Mouse (Mus musculus) cerebellum, postnatal 10 days (tissue): ENCODE measurements around the gene Ssu72.
"Not testable (repeated sequence)": the region's sequence is repeated elsewhere in the genome, so short reads cannot be mapped to it uniquely, and the experiment has no call there.

Experiments
- DNase-seq, 2 experiments: peaks; one replicate each; pipeline ENCODE4 v3.0.0; 2021; ENCODE audit warnings: mixed read lengths in 2 of 2

Gene Ssu72

GRCm38 (mm10) chr4:155703425-155703929 is 1.1 kb upstream of the Ssu72 start:
- DNase-seq: no peak

- no peak for DNase-seq
These were observed 961 bp downstream of the Ssu72 start for GRCm38 (mm10) chr4:155705592-155705929.

- no peak for DNase-seq
These were observed 4.0 kb downstream of the Ssu72 start for GRCm38 (mm10) chr4:155708582-155708981.

- no peak for DNase-seq
These were observed 4.4 kb downstream of the Ssu72 start for GRCm38 (mm10) chr4:155708988-155709387.

GRCm38 (mm10) chr4:155710521-155711252 is 6.1 kb downstream of the Ssu72 start:
- peak; percentile 72 to 80 for DNase-seq

- peak; percentile 60 to 69 for DNase-seq
These were observed 17.1 kb downstream of the Ssu72 start for GRCm38 (mm10) chr4:155721668-155722083.

- DNase-seq: no peak
These were observed 23.4 kb downstream of the Ssu72 start for GRCm38 (mm10) chr4:155727993-155728392.

GRCm38 (mm10) chr4:155733267-155733666 is 28.7 kb downstream of the Ssu72 start:
- DNase-seq: no peak

GRCm38 (mm10) chr4:155734350-155734941 is 29.8 kb downstream of the Ssu72 start, which contains the start of gene Tmem240:
TSS of gene Tmem240 (plus strand) at chr4:155734800.
- DNase-seq: peak; percentile 99 to 100

GRCm38 (mm10) chr4:155734951-155735702 is 30.5 kb downstream of the Ssu72 start:
- DNase-seq: peak; percentile 95 to 96

- no peak for DNase-seq
These were observed 31.2 kb downstream of the Ssu72 start for GRCm38 (mm10) chr4:155735788-155736187.

GRCm38 (mm10) chr4:155736421-155736820 is 31.8 kb downstream of the Ssu72 start:
- peak in 1 of 2 experiments; percentile 17 for DNase-seq

GRCm38 (mm10) chr4:155738262-155738661 is 33.7 kb downstream of the Ssu72 start:
- DNase-seq: no peak

GRCm38 (mm10) chr4:155739152-155739551 is 34.6 kb downstream of the Ssu72 start:
- peak; percentile 48 to 66 for DNase-seq

- peak; percentile 80 to 83 for DNase-seq
These were observed 35.4 kb downstream of the Ssu72 start for GRCm38 (mm10) chr4:155739741-155740636.

GRCm38 (mm10) chr4:155740681-155741080 is 36.1 kb downstream of the Ssu72 start:
- not testable (repeated sequence) for DNase-seq

- no peak for DNase-seq
These were observed 38.1 kb downstream of the Ssu72 start for GRCm38 (mm10) chr4:155742684-155743083.

GRCm38 (mm10) chr4:155744474-155744873 is 39.9 kb downstream of the Ssu72 start:
- DNase-seq: peak in 1 of 2 experiments; percentile 34

- no peak for DNase-seq
These were observed 40.5 kb downstream of the Ssu72 start for GRCm38 (mm10) chr4:155745136-155745535.

- DNase-seq: peak; percentile 78 to 79
These were observed 41.5 kb downstream of the Ssu72 start for GRCm38 (mm10) chr4:155746036-155746548.

GRCm38 (mm10) chr4:155746575-155747490 is 42.2 kb downstream of the Ssu72 start:
- peak; percentile 63 to 65 for DNase-seq
